Mouse (Mus musculus): Measurements from ENCODE around the gene Lrrc19.

- no peak for TF ChIP-seq USF1 (IDR thresholded peaks at IDR 0.05; ENCODE audit: low read depth)
- TF ChIP-seq CTCF (IDR thresholded peaks at IDR 0.05; ENCODE audit: control insufficient read depth, insufficient read depth, insufficient read length) = no peak
- TF ChIP-seq CEBPB (IDR thresholded peaks at IDR 0.05; ENCODE audit: low read depth) = no peak
- TF ChIP-seq MYOG (IDR thresholded peaks at IDR 0.05; ENCODE audit: control insufficient read depth, extremely low read depth, insufficient read length) = no peak
- TF ChIP-seq MAX (IDR thresholded peaks at IDR 0.05) = no peak
- TF ChIP-seq FOSL1 (IDR thresholded peaks at IDR 0.05; ENCODE audit: insufficient read depth, low read length, poor library complexity, severe bottlenecking) = no peak
These were observed 6.8 kb downstream of the Lrrc19 start for GRCm38 (mm10) chr4:94643141-94643540.

All from C2C12 (cell line).